Mouse (Mus musculus): ENCODE results near the gene Zfp2.
A peak's percentile ranks its signal among the peaks of the same experiment; 100 is the strongest.

Gene Zfp2

GRCm38 (mm10) chr11:50878641-50879040 lies 37.3 kb downstream of the Zfp2 start:
- no peak for DNase-seq (ENCODE audit: extremely low spot score)

GRCm38 (mm10) chr11:50850989-50851601 lies 64.9 kb downstream of the Zfp2 start:
- DNase-seq (ENCODE audit: extremely low spot score) = peak; percentile 27

- DNase-seq (ENCODE audit: extremely low spot score) = no peak
Observed at GRCm38 (mm10) chr11:50850177-50850735, 65.7 kb downstream of the Zfp2 start, which contains the start of gene Grm6. Grm6 (plus strand) TSS chr11:50850685.

GRCm38 (mm10) chr11:50849310-50849709 lies 66.7 kb downstream of the Zfp2 start:
- DNase-seq (ENCODE audit: extremely low spot score) = no peak

Measured in embryo, embryonic 9.5 days (tissue).